Mouse (Mus musculus) CH12.LX (cell line): ENCODE results near the gene Kirrel3. TPM values are rescaled to one million over a fixed set of nuclear protein-coding genes. Genes with fewer than 3 reads are reported as not detected.

ENCODE experiments used
- DNase-seq: peaks from one replicate; pipeline ENCODE4 v3.0.0-alpha.2; 2013; ENCODE audit errors: extremely low read depth
- H3K27ac ChIP-seq: 2 replicates; pipeline ENCODE4 v1.5.1; 2012; ENCODE audit warnings: low read depth, mild to moderate bottlenecking, control low read depth, moderate library complexity; ENCODE audit not compliant: insufficient read depth
- H3K27me3 ChIP-seq: replicated peaks from 2 replicates; pipeline ENCODE3; 2012; ENCODE audit warnings: inconsistent platforms
- H3K36me3 ChIP-seq, 2 experiments: replicated peaks in 1 of 2; 2 replicates each; pipeline versions ENCODE3 to v1.6.1; 2012; ENCODE audit warnings: inconsistent platforms in 1 of 2, low read length in 1 of 2, mild to moderate bottlenecking in 1 of 2, mixed read lengths in 1 of 2, moderate library complexity in 1 of 2; ENCODE audit not compliant: control insufficient read depth in 1 of 2, insufficient read depth in 1 of 2
- H3K4me1 ChIP-seq, 2 experiments: 2 replicates each; pipeline ENCODE4 v1.6.1; 2012; ENCODE audit warnings: inconsistent platforms in 1 of 2, moderate library complexity in 1 of 2; ENCODE audit not compliant: insufficient read depth in 2 of 2, control insufficient read depth in 1 of 2
- H3K4me2 ChIP-seq: 2 replicates; pipeline ENCODE4 v1.6.1; 2012; ENCODE audit warnings: low read depth, mild to moderate bottlenecking, control low read depth; ENCODE audit not compliant: poor library complexity, insufficient read depth, severe bottlenecking
- H3K4me3 ChIP-seq, 3 experiments: fragments of 150-350 bp in 1 of 3; sonication (generic) in 1 of 3; replicated peaks in 1 of 3; 2 replicates each; pipeline versions ENCODE3 to v1.5.1; 2011 to 2012; ENCODE audit warnings: low read depth in 2 of 3, low read length in 2 of 3, mild to moderate bottlenecking in 2 of 3, moderate library complexity in 2 of 3, control low read depth in 1 of 3, improper control_type of control experiment in 1 of 3, inconsistent platforms in 1 of 3, mixed read lengths in 1 of 3; ENCODE audit not compliant: poor library complexity in 1 of 3
- H3K79me2 ChIP-seq: replicated peaks from 2 replicates; pipeline ENCODE4 v1.6.1; 2012; ENCODE audit warnings: mild to moderate bottlenecking, moderate library complexity; ENCODE audit not compliant: control insufficient read depth, poor library complexity, insufficient read depth, severe bottlenecking; ENCODE audit errors: extremely low read depth
- H3K9ac ChIP-seq: 2 replicates; pipeline ENCODE4 v1.6.1; 2012; ENCODE audit warnings: low read depth, mild to moderate bottlenecking, control low read depth, moderate library complexity; ENCODE audit not compliant: insufficient read depth
- H3K9me3 ChIP-seq: replicated peaks from 2 replicates; pipeline ENCODE3; 2012; ENCODE audit warnings: low read length, inconsistent platforms, mixed read lengths
- BHLHE40 ChIP-seq: IDR thresholded peaks from 2 replicates; pipeline ENCODE4 v1.6.1; 2011; ENCODE audit warnings: mild to moderate bottlenecking, low read depth, low read length, improper control_type of control experiment
- CHD1 ChIP-seq: IDR thresholded peaks from 2 replicates; pipeline ENCODE4 v1.6.1; 2012; ENCODE audit warnings: low read depth, low read length, improper control_type of control experiment, inconsistent platforms
- CHD2 ChIP-seq: IDR thresholded peaks from 2 replicates; pipeline ENCODE4 v1.6.1; 2011; ENCODE audit warnings: low read length, improper control_type of control experiment
- CTCF ChIP-seq, 2 experiments: IDR thresholded peaks in 1 of 2; conservative IDR thresholded peaks in 1 of 2; 2 replicates each; pipeline ENCODE4 v1.5.1; 2011 to 2012; ENCODE audit warnings: low read depth in 2 of 2, low read length in 2 of 2, improper control_type of control experiment in 1 of 2, inconsistent platforms in 1 of 2, mild to moderate bottlenecking in 1 of 2, moderate library complexity in 1 of 2
- E2F4 ChIP-seq: IDR thresholded peaks from 2 replicates; pipeline ENCODE4 v1.6.1; 2011; ENCODE audit warnings: low read depth, low read length, improper control_type of control experiment; ENCODE audit not compliant: insufficient replicate concordance
- EP300 ChIP-seq: IDR thresholded peaks from 2 replicates; pipeline ENCODE4 v1.6.1; 2011; ENCODE audit warnings: low read length, improper control_type of control experiment
- ETS1 ChIP-seq: conservative IDR thresholded peaks from 2 replicates; pipeline ENCODE4 v1.6.1; 2012; ENCODE audit warnings: low read depth, mild to moderate bottlenecking, inconsistent platforms, low read length, improper control_type of control experiment, moderate library complexity
- GABPA ChIP-seq: IDR thresholded peaks from 2 replicates; pipeline ENCODE4 v1.6.1; 2012; ENCODE audit warnings: low read depth, low read length, improper control_type of control experiment, inconsistent platforms; ENCODE audit not compliant: insufficient replicate concordance
- HCFC1 ChIP-seq: IDR thresholded peaks from 2 replicates; pipeline ENCODE4 v1.6.1; 2012; ENCODE audit warnings: low read depth, mild to moderate bottlenecking, inconsistent platforms, low read length, improper control_type of control experiment
- IRF4 ChIP-seq: IDR thresholded peaks from 2 replicates; pipeline ENCODE4 v1.6.1; 2014; ENCODE audit warnings: low read depth, mild to moderate bottlenecking, inconsistent platforms, low read length, improper control_type of control experiment
- JUN ChIP-seq: IDR thresholded peaks from 2 replicates; pipeline ENCODE4 v1.6.1; 2011; ENCODE audit warnings: low read depth, mild to moderate bottlenecking, low read length, improper control_type of control experiment, moderate library complexity; ENCODE audit not compliant: insufficient read depth
- JUND ChIP-seq: conservative IDR thresholded peaks from 2 replicates; pipeline ENCODE4 v1.6.1; 2011; ENCODE audit warnings: low read depth, low read length, improper control_type of control experiment
- KAT2A ChIP-seq: IDR thresholded peaks from 2 replicates; pipeline ENCODE4 v1.6.1; 2012; ENCODE audit warnings: low read length, improper control_type of control experiment, inconsistent platforms; ENCODE audit not compliant: insufficient replicate concordance
- MAFK ChIP-seq: IDR thresholded peaks from 2 replicates; pipeline ENCODE4 v1.6.1; 2011; ENCODE audit warnings: low read length, improper control_type of control experiment; ENCODE audit not compliant: insufficient replicate concordance
- MAX ChIP-seq: IDR thresholded peaks from 2 replicates; pipeline ENCODE4 v1.6.1; 2011; ENCODE audit warnings: low read length, improper control_type of control experiment
- MAZ ChIP-seq: IDR thresholded peaks from 2 replicates; pipeline ENCODE4 v1.6.1; 2012; ENCODE audit warnings: low read depth, mild to moderate bottlenecking, inconsistent platforms, low read length, improper control_type of control experiment, moderate library complexity
- MYC ChIP-seq: IDR thresholded peaks from 2 replicates; pipeline ENCODE4 v1.6.1; 2011; ENCODE audit warnings: low read depth, mild to moderate bottlenecking, improper control_type of control experiment, low read length
- PAX5 ChIP-seq: IDR thresholded peaks from 2 replicates; pipeline ENCODE4 v1.6.1; 2012; ENCODE audit warnings: low read length, inconsistent platforms, mixed read lengths
- POLR2A ChIP-seq: IDR thresholded peaks from 2 replicates; pipeline ENCODE4 v1.6.1; 2011; ENCODE audit warnings: low read depth, mild to moderate bottlenecking, improper control_type of control experiment, low read length
- RAD21 ChIP-seq: IDR thresholded peaks from 2 replicates; pipeline ENCODE4 v1.6.1; 2011; ENCODE audit warnings: low read depth, mild to moderate bottlenecking, low read length, improper control_type of control experiment, moderate library complexity
- RCOR1 ChIP-seq: conservative IDR thresholded peaks from 2 replicates; pipeline ENCODE4 v1.6.1; 2012; ENCODE audit warnings: low read depth, mild to moderate bottlenecking, inconsistent platforms, low read length, improper control_type of control experiment
- SIN3A ChIP-seq: IDR thresholded peaks from 2 replicates; pipeline ENCODE4 v1.6.1; 2012; ENCODE audit warnings: low read length, improper control_type of control experiment, inconsistent platforms
- SMC3 ChIP-seq: IDR thresholded peaks from 2 replicates; pipeline ENCODE4 v1.6.1; 2011; ENCODE audit warnings: low read depth, low read length, improper control_type of control experiment
- TBP ChIP-seq: conservative IDR thresholded peaks from 2 replicates; pipeline ENCODE4 v1.6.1; 2011; ENCODE audit warnings: low read depth, low read length, improper control_type of control experiment
- TCF12 ChIP-seq: IDR thresholded peaks from 2 replicates; pipeline ENCODE4 v1.6.1; 2014; ENCODE audit warnings: low read depth, mild to moderate bottlenecking, inconsistent platforms, low read length, improper control_type of control experiment
- UBTF ChIP-seq: IDR thresholded peaks from 2 replicates; pipeline ENCODE4 v1.6.1; 2012; ENCODE audit warnings: low read depth, mild to moderate bottlenecking, inconsistent platforms, low read length, improper control_type of control experiment, moderate library complexity
- USF1 ChIP-seq: IDR thresholded peaks from 2 replicates; pipeline ENCODE4 v1.6.1; 2014; ENCODE audit warnings: low read depth, mild to moderate bottlenecking, inconsistent platforms, low read length, improper control_type of control experiment
- USF2 ChIP-seq: conservative IDR thresholded peaks from 2 replicates; pipeline ENCODE4 v1.6.1; 2011; ENCODE audit warnings: low read depth, low read length, improper control_type of control experiment
- ZC3H11A ChIP-seq: IDR thresholded peaks from 2 replicates; pipeline ENCODE4 v1.6.1; 2012; ENCODE audit warnings: low read depth, mild to moderate bottlenecking, inconsistent platforms, low read length, improper control_type of control experiment
- ZKSCAN1 ChIP-seq: IDR thresholded peaks from 2 replicates; pipeline ENCODE4 v1.6.1; 2012; ENCODE audit warnings: low read depth, inconsistent platforms, low read length, improper control_type of control experiment, borderline replicate concordance
- ZNF384 ChIP-seq: IDR thresholded peaks from 2 replicates; pipeline ENCODE4 v1.6.1; 2012; ENCODE audit warnings: low read depth, low read length, improper control_type of control experiment, inconsistent platforms
- dilution Hi-C: fragments of 300-500 bp; cut with MboI; formaldehyde crosslinking; loops from 2 replicates; pipeline ENCODE4 v1.14.3; 2020; ENCODE audit warnings: low sequenced_read_pairs; ENCODE audit not compliant: extremely low pct_unique_long_range_greater_than_20kb, extremely low pct_ligation_motif_present
- in situ Hi-C: fragments of 300-500 bp; cut with MboI; formaldehyde crosslinking; loops from 3 replicates; pipeline ENCODE4 v1.14.3; 2019; ENCODE audit warnings: low sequenced_read_pairs, low pct_ligation_motif_present, low pct_unique_long_range_greater_than_20kb, mixed read lengths
- polyA plus RNA-seq: library from polyadenylated mRNA; unstranded; fragments of >175 nt; gene quantifications from 2 replicates; pipeline ENCODE4 v1.2.1, GENCODE M21; 2012; ENCODE audit warnings: low read depth; ENCODE audit not compliant: insufficient read length
- total RNA-seq, 2 experiments: library from RNA; depleted of rRNA; stranded (reverse); fragments of 300-350 nt in 1 of 2; fragments of >200 nt in 1 of 2; gene quantifications; 2 replicates each; pipeline ENCODE4 v1.2.3; 2012 to 2014

Gene Kirrel3
- total and polyA plus RNA-seq, 3 experiments = not detected

DNA sequence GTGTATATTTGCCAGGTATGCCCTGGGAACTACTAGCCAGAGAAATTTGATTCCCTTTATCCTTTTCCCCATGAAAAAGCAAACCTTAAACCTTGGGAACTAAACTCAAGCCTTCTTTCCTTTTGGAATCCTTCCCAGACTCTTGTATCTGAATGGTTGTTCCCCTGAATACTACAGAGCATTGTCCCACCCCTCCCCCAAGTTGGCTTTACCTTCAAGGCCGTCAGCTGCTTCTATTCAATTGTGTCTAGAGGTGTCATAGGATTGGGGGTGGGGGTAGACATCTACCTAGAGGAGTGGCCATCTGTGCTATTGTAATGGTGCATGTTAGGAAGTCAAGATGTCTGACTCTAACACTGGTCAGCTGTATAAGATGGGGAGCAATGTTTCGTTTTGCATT, 351.1 kb downstream of the Kirrel3 start:
- DNase-seq = no peak
- Histone ChIP-seq H3K4me3 (no peak overlapping the region), H3K79me2 (no peaks in the 10 kb centered on the region), H3K27ac (no peak overlapping the region), H3K36me3 (no peaks in the 10 kb centered on the region), H3K9ac (no peak overlapping the region), H3K27me3 (peaks cover 73% of the 10 kb centered on the region), H3K9me3 (no peaks in the 10 kb centered on the region), H3K4me2 (no peak overlapping the region), H3K4me1 (no peaks in the 10 kb centered on the region)
- in situ Hi-C loops (no loop called here), dilution Hi-C loops (no loop called here)
- TF ChIP-seq POLR2A (no peak), RAD21 (no peak), RCOR1 (no peak), USF1 (no peak), SIN3A (no peak), EP300 (no peak), MAZ (no peak), PAX5 (no peak), USF2 (no peak), CHD1 (no peak), ZNF384 (no peak), ZC3H11A (no peak), HCFC1 (no peak), CHD2 (no peak), TCF12 (no peak), CTCF (conservative IDR thresholded peaks at IDR 0.05 in 1 of 2, IDR thresholded peaks at IDR 0.05 in 1 of 2; ENCODE audit: low read depth in 2 of 2, low read length in 2 of 2) (no peak)

DNA sequence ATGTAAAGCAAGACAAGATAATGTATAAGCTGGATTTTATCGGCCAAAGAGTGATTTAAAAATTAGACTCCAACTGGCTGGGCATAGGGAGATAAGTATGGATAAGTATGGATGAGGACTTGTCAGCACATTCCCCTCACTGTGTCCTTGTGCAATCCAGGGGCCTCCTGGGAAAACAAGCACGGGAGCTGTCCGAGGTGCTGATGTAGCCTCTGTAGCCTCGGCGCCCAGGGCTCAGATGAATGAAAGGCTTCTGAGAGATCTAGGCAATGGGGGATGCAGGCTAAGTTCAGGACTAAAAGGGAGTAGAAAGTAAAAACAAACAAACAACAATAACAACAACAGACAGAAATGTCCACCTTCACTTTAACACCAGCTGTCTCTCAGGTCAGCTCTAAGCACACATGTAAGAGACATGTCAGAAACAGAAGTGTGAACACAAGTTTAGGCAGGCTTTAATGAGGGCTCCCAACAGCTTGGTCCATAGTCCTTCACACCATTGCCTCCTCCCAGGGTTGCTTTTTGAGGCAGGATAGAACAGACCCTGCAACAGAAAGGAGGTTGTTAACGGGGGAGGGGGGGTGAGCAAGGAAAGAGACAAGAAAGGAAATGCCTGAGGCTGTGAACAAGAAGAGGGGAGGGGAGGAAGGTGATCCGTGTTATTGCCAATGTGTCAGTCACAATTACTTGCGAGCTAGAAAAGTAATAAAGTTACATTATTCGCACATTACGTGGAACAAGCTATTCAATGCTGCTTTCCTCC, 352.2 kb downstream of the Kirrel3 start:
- H3K4me1 ChIP-seq = no peaks in the 10 kb centered on the region
- peak; percentile 6 for DNase-seq
- no peak overlapping the region for H3K4me2 ChIP-seq
- H3K9me3 ChIP-seq = no peaks in the 10 kb centered on the region
- in situ Hi-C loops (no loop called here), dilution Hi-C loops (no loop called here)
- H3K27me3 ChIP-seq = peaks cover 75% of the 10 kb centered on the region
- no peak overlapping the region for H3K9ac ChIP-seq
- no peaks in the 10 kb centered on the region for H3K79me2 ChIP-seq
- no peaks in the 10 kb centered on the region for H3K36me3 ChIP-seq
- TF ChIP-seq GABPA (no peak), SMC3 (no peak), BHLHE40 (no peak), TBP (no peak), CHD1 (no peak), RAD21 (no peak), JUND (no peak), JUN (no peak), CHD2 (no peak), ZKSCAN1 (no peak), TCF12 (no peak), ZC3H11A (no peak), UBTF (no peak), IRF4 (no peak), KAT2A (no peak), MAX (no peak), ETS1 (no peak), MAFK (no peak), MYC (no peak), E2F4 (no peak)
- H3K4me3 ChIP-seq = no peak overlapping the region
- no peak overlapping the region for H3K27ac ChIP-seq
